Comparison of ENCODE assay signal across 7 mouse cellular contexts in genomic region chr12:51845261-51845660, GRCm38 (mm10). TPM values are rescaled to one million over a fixed set of nuclear protein-coding genes. Genes with fewer than 3 reads are reported as not detected.
A peak's percentile ranks its signal among the peaks of the same experiment; 100 is the strongest.
DNase-seq lines count a peak whose midpoint lies in the region; ATAC-seq and TF ChIP-seq lines count a peak whose summit lies in the region.

No protein-coding gene starts in this region.

- no peaks in the 10 kb centered on the region for H3K9me3 ChIP-seq in neural tube, embryonic 11.5 days (ENCODE audit: control insufficient read depth, low read length)
- no peaks in the 10 kb centered on the region for H3K9me3 ChIP-seq in forebrain, embryonic 12.5 days
- H3K9me3 ChIP-seq in liver, embryonic 11.5 days (ENCODE audit: control insufficient read depth, low read length), result no peaks in the 10 kb centered on the region
- no peaks in the 10 kb centered on the region for H3K9me3 ChIP-seq in stomach, postnatal 0 days (ENCODE audit: control insufficient read depth, low read length)

- TF ChIP-seq EP300 in stomach, postnatal 0 days (optimal IDR thresholded peaks at IDR 0.05), result no peak

- H3K9ac ChIP-seq in neural tube, embryonic 11.5 days (ENCODE audit: low read length), result no peak overlapping the region
- H3K9ac ChIP-seq in forebrain, embryonic 12.5 days, result no peak overlapping the region
- H3K9ac ChIP-seq in liver, embryonic 11.5 days (ENCODE audit: low read depth, low read length), result peak overlapping the region; percentile 31; the same call in 1 of the 2 replicates
- no peak overlapping the region for H3K9ac ChIP-seq in stomach, postnatal 0 days (ENCODE audit: low read length)

- H3K4me3 ChIP-seq in neural tube, embryonic 11.5 days (ENCODE audit: low read depth, low read length), result no peak overlapping the region; the same call in 1 of the 2 replicates
- peak overlapping the region; percentile 59 for H3K4me3 ChIP-seq in forebrain, embryonic 12.5 days (replicated peaks)
- peak overlapping the region; percentile 50; the same call in 1 of the 2 replicates for H3K4me3 ChIP-seq in liver, embryonic 11.5 days (ENCODE audit: low read depth, low read length)
- H3K4me3 ChIP-seq in stomach, postnatal 0 days (ENCODE audit: low read depth, low read length), result peak overlapping the region; percentile 46

- no peaks in the 10 kb centered on the region for H3K36me3 ChIP-seq in neural tube, embryonic 11.5 days (ENCODE audit: control insufficient read depth, insufficient read depth, low read length)
- H3K36me3 ChIP-seq in forebrain, embryonic 12.5 days (replicated peaks), result no peaks in the 10 kb centered on the region
- no peaks in the 10 kb centered on the region for H3K36me3 ChIP-seq in liver, embryonic 11.5 days (ENCODE audit: control insufficient read depth, insufficient read depth, low read length)
- H3K36me3 ChIP-seq in stomach, postnatal 0 days (ENCODE audit: control insufficient read depth, insufficient read depth, low read length), result no peaks in the 10 kb centered on the region

- no peak overlapping the region for H3K27ac ChIP-seq in neural tube, embryonic 11.5 days (ENCODE audit: low read depth, low read length)
- no peak overlapping the region for H3K27ac ChIP-seq in forebrain, embryonic 12.5 days
- peak overlapping the region; percentile 95 for H3K27ac ChIP-seq in liver, embryonic 11.5 days (ENCODE audit: low read depth, low read length)
- H3K27ac ChIP-seq in stomach, postnatal 0 days (replicated peaks), result peak overlapping the region; percentile 71

- H3K4me1 ChIP-seq in neural tube, embryonic 11.5 days (ENCODE audit: control insufficient read depth, insufficient read depth, low read length), result peaks cover 2% of the 10 kb centered on the region; the same call in 1 of the 2 replicates
- peaks cover 10% of the 10 kb centered on the region for H3K4me1 ChIP-seq in forebrain, embryonic 12.5 days
- peaks cover 52% of the 10 kb centered on the region for H3K4me1 ChIP-seq in liver, embryonic 11.5 days (replicated peaks; ENCODE audit: control insufficient read depth, insufficient read depth, low read length)
- no peaks in the 10 kb centered on the region for H3K4me1 ChIP-seq in stomach, postnatal 0 days (replicated peaks; ENCODE audit: control insufficient read depth, insufficient read depth)

- WGBS in neural tube, embryonic 11.5 days, result 35% methylated on average over 1 of the region's 1 CpGs
- 32% methylated on average over 1 of the region's 1 CpGs for WGBS in forebrain, embryonic 12.5 days
- 36% methylated on average over 1 of the region's 1 CpGs for WGBS in liver, embryonic 11.5 days
- WGBS in stomach, postnatal 0 days, result 30% methylated on average over 1 of the region's 1 CpGs

- TF ChIP-seq CTCF in stomach, postnatal 0 days (IDR thresholded peaks at IDR 0.05; ENCODE audit: low read depth), result no peak

- no peak for DNase-seq in neural tube, embryonic 11.5 days (ENCODE audit: low spot score)
- no peak for DNase-seq in neural tube, embryonic 10.5 days (ENCODE audit: extremely low spot score, low spot score)
- DNase-seq in liver, embryonic 11.5 days (ENCODE audit: low spot score), result no peak
- DNase-seq in stomach, postnatal 0 days (ENCODE audit: low spot score), result no peak
- no peak for DNase-seq in spleen, postnatal 10 days (ENCODE audit: low spot score in 2 of 2)

- peak overlapping the region; percentile 69 for H3K4me2 ChIP-seq in neural tube, embryonic 11.5 days (ENCODE audit: low read depth)
- H3K4me2 ChIP-seq in forebrain, embryonic 12.5 days, result peak overlapping the region; percentile 59
- H3K4me2 ChIP-seq in liver, embryonic 11.5 days, result peak overlapping the region; percentile 67
- peak overlapping the region; percentile 60; the same call in 1 of the 2 replicates for H3K4me2 ChIP-seq in stomach, postnatal 0 days (replicated peaks; ENCODE audit: low read depth)

- 0 out of 2 replicates have a peak, but pooled peaks have one; percentile 16 for ATAC-seq in neural tube, embryonic 11.5 days (ENCODE audit: insufficient read depth, low FRiP score, low TSS enrichment)
- ATAC-seq in forebrain, embryonic 12.5 days (ENCODE audit: low FRiP score), result peak; percentile 36
- peak; percentile 2; the same call in 1 of the 2 replicates for ATAC-seq in liver, embryonic 11.5 days (replicated peaks; ENCODE audit: low FRiP score)
- ATAC-seq in stomach, postnatal 0 days (ENCODE audit: low FRiP score, low TSS enrichment), result no peak
- no peak for ATAC-seq in megakaryocyte-erythroid progenitor cell, adult 5-6 weeks (replicated peaks; ENCODE audit: low FRiP score, low TSS enrichment, poor library complexity, severe bottlenecking)

- H3K27me3 ChIP-seq in neural tube, embryonic 11.5 days (ENCODE audit: control insufficient read depth, insufficient read depth, low read length), result no peaks in the 10 kb centered on the region
- peaks cover 7% of the 10 kb centered on the region; the same call in 1 of the 2 replicates for H3K27me3 ChIP-seq in forebrain, embryonic 12.5 days
- H3K27me3 ChIP-seq in liver, embryonic 11.5 days (replicated peaks; ENCODE audit: control insufficient read depth, insufficient read depth, low read length), result no peaks in the 10 kb centered on the region
- no peaks in the 10 kb centered on the region for H3K27me3 ChIP-seq in stomach, postnatal 0 days (ENCODE audit: control insufficient read depth, insufficient read depth, low read length)

RNA-seq across cellular contexts. Expression of gene Hectd1, which starts 15.9 kb away (rescaled TPM):
- polyA plus RNA-seq in neural tube, embryonic 11.5 days (2014; fragmentation: Nextera tagmentation; extraction: Ambion mirVana), result 36.4 and 36.5 TPM in 2 replicates
- polyA plus RNA-seq in forebrain, embryonic 12.5 days (2016; fragmentation: Nextera tagmentation; extraction: Ambion mirVana), result 41.5 and 44.9 TPM in 2 replicates
- polyA plus RNA-seq in liver, embryonic 11.5 days (2014; fragmentation: Nextera tagmentation; extraction: Ambion mirVana), result 59.4 and 60.0 TPM in 2 replicates
- 24.7 and 25.2 TPM in 2 replicates for polyA plus RNA-seq in stomach, postnatal 0 days (2015; fragmentation: Nextera tagmentation; extraction: Ambion mirVana)
- 87.4 and 132 TPM in 2 replicates for total RNA-seq in megakaryocyte-erythroid progenitor cell, adult 5-6 weeks (2014; fragmentation: Nextera tagmentation)
- total RNA-seq in megakaryocyte-erythroid progenitor cell, adult 5-6 weeks (2017), result 186 and 187 TPM in 2 replicates

Comparison
In these comparisons a context has a peak if more than half of its experiments do, and no peak if none do; other contexts are left out.
1. ATAC-seq: peak in neural tube, embryonic 11.5 days (single experiment), forebrain, embryonic 12.5 days (single experiment) and liver, embryonic 11.5 days (single experiment); none in stomach, postnatal 0 days (single experiment) and megakaryocyte-erythroid progenitor cell, adult 5-6 weeks (single experiment).
2. H3K27ac ChIP-seq: peak in liver, embryonic 11.5 days (single experiment) and stomach, postnatal 0 days (single experiment); none in neural tube, embryonic 11.5 days (single experiment) and forebrain, embryonic 12.5 days (single experiment).
3. Peak in every context shown above with its lines, with median percentiles within 50 percentile points of each other: H3K4me2 ChIP-seq.